Mouse (Mus musculus): ENCODE data around the gene Tfpi. TPM values are rescaled to one million over a fixed set of nuclear protein-coding genes. Genes with fewer than 3 reads are reported as not detected.

Gene Tfpi
- total RNA-seq (2014; rRNA removed), result 10.0 and 10.4 TPM in 2 replicates
- polyA plus RNA-seq (2015; fragmentation: Nextera tagmentation; extraction: Ambion mirVana), result 13.2 and 13.3 TPM in 2 replicates

GRCm38 (mm10) chr2:84476577-84476976 is at the start of gene Tfpi:
Tfpi (minus strand) TSS chr2:84476775.
- H3K4me3 ChIP-seq (ENCODE audit: low read depth, low read length), result peak within 1 kb of the TSS; percentile 18
- no peak for TF ChIP-seq CTCF (IDR thresholded peaks at IDR 0.05)
- 61% methylated on average over 4 of the region's 4 CpGs for WGBS

GRCm38 (mm10) chr2:84526221-84526620 is 49.6 kb upstream of the Tfpi start:
- Histone ChIP-seq H3K4me2 (ENCODE audit: low read depth, low read length, poor library complexity, severe bottlenecking) (no peak overlapping the region), H3K36me3 (ENCODE audit: insufficient read depth, low read length) (no peaks in the 10 kb centered on the region), H3K27me3 (ENCODE audit: insufficient read depth, low read length) (no peaks in the 10 kb centered on the region), H3K4me3 (ENCODE audit: low read depth, low read length) (no peak overlapping the region), H3K9ac (replicated peaks; ENCODE audit: low read length, poor library complexity, severe bottlenecking) (no peak overlapping the region), H3K4me1 (ENCODE audit: insufficient read depth, low read length) (no peaks in the 10 kb centered on the region), H3K27ac (ENCODE audit: low read depth, low read length) (no peak overlapping the region), H3K9me3 (ENCODE audit: low read length) (no peaks in the 10 kb centered on the region)
- TF ChIP-seq CTCF (IDR thresholded peaks at IDR 0.05), result no peak
- DNase-seq (ENCODE audit: low spot score) (no peak), ATAC-seq (ENCODE audit: low FRiP score) (no peak)
- WGBS, result 85% methylated on average over 7 of the region's 7 CpGs

More at GRCm38 (mm10) chr2:84476577-84476976, at the start of gene Tfpi:
- Histone ChIP-seq H3K27ac (ENCODE audit: low read depth, low read length) (no peak within 1 kb of the TSS), H3K36me3 (ENCODE audit: insufficient read depth, low read length) (no peaks in the 10 kb centered on the region), H3K4me1 (ENCODE audit: insufficient read depth, low read length) (no peaks in the 10 kb centered on the region), H3K9me3 (ENCODE audit: low read length) (no peaks in the 10 kb centered on the region), H3K9ac (replicated peaks; ENCODE audit: low read length, poor library complexity, severe bottlenecking) (no peak within 1 kb of the TSS), H3K27me3 (ENCODE audit: insufficient read depth, low read length) (no peaks in the 10 kb centered on the region), H3K4me2 (ENCODE audit: low read depth, low read length, poor library complexity, severe bottlenecking) (peak within 1 kb of the TSS; percentile 15; the same call in 1 of the 2 replicates)
- ATAC-seq (ENCODE audit: low FRiP score) (no peak), DNase-seq (ENCODE audit: low spot score) (peak; percentile 12)

- 72% methylated on average over 6 of the region's 6 CpGs for WGBS
- no peaks in the 10 kb centered on the region for H3K4me1 ChIP-seq (ENCODE audit: insufficient read depth, low read length)
- H3K27ac ChIP-seq (ENCODE audit: low read depth, low read length), result no peak overlapping the region
- H3K27me3 ChIP-seq (ENCODE audit: insufficient read depth, low read length), result no peaks in the 10 kb centered on the region
- no peak overlapping the region for H3K4me2 ChIP-seq (ENCODE audit: low read depth, low read length, poor library complexity, severe bottlenecking)
- ATAC-seq (ENCODE audit: low FRiP score) (no peak), DNase-seq (ENCODE audit: low spot score) (no peak)
- TF ChIP-seq CTCF (IDR thresholded peaks at IDR 0.05), result no peak
- no peak overlapping the region for H3K9ac ChIP-seq (replicated peaks; ENCODE audit: low read length, poor library complexity, severe bottlenecking)
- H3K9me3 ChIP-seq (ENCODE audit: low read length), result no peaks in the 10 kb centered on the region
- no peaks in the 10 kb centered on the region for H3K36me3 ChIP-seq (ENCODE audit: insufficient read depth, low read length)
- H3K4me3 ChIP-seq (ENCODE audit: low read depth, low read length), result no peak overlapping the region
Observed at GRCm38 (mm10) chr2:84525806-84526205, 49.2 kb upstream of the Tfpi start.

DNA sequence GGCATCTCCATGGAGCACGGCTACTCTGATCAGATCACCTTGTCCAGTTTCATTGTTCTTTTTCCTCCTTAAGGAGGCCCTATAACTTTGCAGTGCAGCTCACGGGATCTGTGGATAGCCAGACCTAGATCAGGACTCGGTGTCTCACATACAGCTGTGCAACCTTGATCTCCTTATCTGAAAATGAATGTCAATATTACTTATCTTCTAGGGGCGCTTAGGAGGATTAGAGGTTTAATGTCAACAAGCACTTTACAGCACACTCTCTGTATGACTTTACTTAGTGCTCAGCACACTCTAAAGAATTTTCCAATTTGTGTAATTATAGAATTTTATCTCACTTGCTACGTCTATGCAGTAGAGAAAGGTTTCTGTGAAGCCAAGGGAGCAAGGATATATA is 48.5 kb upstream of the Tfpi start:
- H3K9me3 ChIP-seq (ENCODE audit: low read length), result no peaks in the 10 kb centered on the region
- ATAC-seq (ENCODE audit: low FRiP score) (no peak), DNase-seq (ENCODE audit: low spot score) (no peak)
- H3K27ac ChIP-seq (ENCODE audit: low read depth, low read length), result no peak overlapping the region
- H3K36me3 ChIP-seq (ENCODE audit: insufficient read depth, low read length), result no peaks in the 10 kb centered on the region
- H3K4me2 ChIP-seq (ENCODE audit: low read depth, low read length, poor library complexity, severe bottlenecking), result no peak overlapping the region
- no peaks in the 10 kb centered on the region for H3K4me1 ChIP-seq (ENCODE audit: insufficient read depth, low read length)
- no peak overlapping the region for H3K9ac ChIP-seq (replicated peaks; ENCODE audit: low read length, poor library complexity, severe bottlenecking)
- H3K27me3 ChIP-seq (ENCODE audit: insufficient read depth, low read length), result no peaks in the 10 kb centered on the region
- WGBS, result 83% methylated on average over 5 of the region's 5 CpGs
- no peak for TF ChIP-seq CTCF (IDR thresholded peaks at IDR 0.05)
- no peak overlapping the region for H3K4me3 ChIP-seq (ENCODE audit: low read depth, low read length)

DNA sequence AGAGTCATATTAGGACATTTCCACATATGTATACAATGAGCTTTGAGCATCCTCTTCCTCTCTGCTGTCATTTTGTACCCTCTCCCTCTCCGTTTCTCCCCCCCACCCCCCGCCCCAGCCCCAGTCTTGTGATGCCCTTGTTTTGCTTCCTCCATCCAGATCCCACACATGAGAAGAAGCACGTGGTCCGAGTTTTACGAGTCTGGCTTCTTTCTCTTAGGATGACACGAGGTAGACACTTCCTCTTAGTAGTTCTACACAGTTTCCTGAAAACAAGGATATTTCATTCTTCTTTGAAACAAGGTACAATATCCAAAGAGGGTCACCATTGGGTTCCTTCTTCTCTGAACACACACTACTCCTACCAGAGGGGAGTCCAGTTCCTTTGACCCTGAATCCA is 47.4 kb upstream of the Tfpi start:
- no peaks in the 10 kb centered on the region for H3K27me3 ChIP-seq (ENCODE audit: insufficient read depth, low read length)
- H3K4me1 ChIP-seq (ENCODE audit: insufficient read depth, low read length), result no peaks in the 10 kb centered on the region
- no peak for DNase-seq (ENCODE audit: low spot score)
- no peak for TF ChIP-seq CTCF (IDR thresholded peaks at IDR 0.05)
- no peak overlapping the region for H3K4me3 ChIP-seq (ENCODE audit: low read depth, low read length)
- H3K4me2 ChIP-seq (ENCODE audit: low read depth, low read length, poor library complexity, severe bottlenecking), result no peak overlapping the region
- H3K9me3 ChIP-seq (ENCODE audit: low read length), result no peaks in the 10 kb centered on the region
- H3K27ac ChIP-seq (ENCODE audit: low read depth, low read length), result no peak overlapping the region
- WGBS, result 79% methylated on average over 6 of the region's 6 CpGs
- no peak for ATAC-seq (ENCODE audit: low FRiP score)
- no peak overlapping the region for H3K9ac ChIP-seq (replicated peaks; ENCODE audit: low read length, poor library complexity, severe bottlenecking)
- no peaks in the 10 kb centered on the region for H3K36me3 ChIP-seq (ENCODE audit: insufficient read depth, low read length)

DNA sequence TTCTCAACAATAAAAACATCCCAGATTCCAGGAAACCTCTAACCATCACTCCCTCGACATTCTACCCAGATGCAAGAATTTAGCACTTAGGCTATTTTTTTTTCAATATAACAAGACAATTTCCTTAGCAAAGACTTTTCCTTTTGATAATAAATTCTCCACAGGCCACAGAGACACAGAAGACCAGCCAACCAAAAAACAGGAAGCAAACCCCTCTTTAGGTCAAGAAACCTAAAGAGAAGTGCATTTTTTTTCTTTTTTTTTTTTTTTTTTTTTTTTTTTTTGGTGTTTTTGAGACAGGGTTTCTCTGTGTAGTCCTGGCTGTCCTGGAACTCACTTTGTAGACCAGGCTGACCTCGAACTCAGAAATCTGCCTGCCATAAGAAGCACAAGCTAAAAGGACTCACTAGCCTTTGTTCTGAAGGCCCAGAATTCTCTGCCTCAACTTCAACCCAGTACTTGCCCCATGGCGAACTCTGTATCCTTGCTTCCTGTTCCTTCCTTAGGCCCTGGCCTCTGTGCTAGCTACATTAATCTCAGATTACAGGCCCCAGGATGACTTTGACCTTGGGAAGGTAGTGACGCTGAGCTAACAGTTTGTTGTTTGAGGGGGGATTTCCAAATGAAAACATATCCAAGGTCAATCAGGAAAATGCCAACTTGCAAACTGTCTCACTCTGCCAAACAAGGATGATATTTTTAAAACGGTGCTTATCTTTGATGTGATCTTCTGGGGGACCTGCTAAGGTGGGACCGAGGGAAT is 46.7 kb upstream of the Tfpi start:
- Histone ChIP-seq H3K4me1 (ENCODE audit: insufficient read depth, low read length) (no peaks in the 10 kb centered on the region), H3K9ac (replicated peaks; ENCODE audit: low read length, poor library complexity, severe bottlenecking) (no peak overlapping the region), H3K27ac (ENCODE audit: low read depth, low read length) (no peak overlapping the region), H3K4me2 (ENCODE audit: low read depth, low read length, poor library complexity, severe bottlenecking) (no peak overlapping the region), H3K4me3 (ENCODE audit: low read depth, low read length) (no peak overlapping the region), H3K9me3 (ENCODE audit: low read length) (no peaks in the 10 kb centered on the region), H3K27me3 (ENCODE audit: insufficient read depth, low read length) (no peaks in the 10 kb centered on the region), H3K36me3 (ENCODE audit: insufficient read depth, low read length) (no peaks in the 10 kb centered on the region)
- ATAC-seq (ENCODE audit: low FRiP score) (no peak), DNase-seq (ENCODE audit: low spot score) (no peak)
- no peak for TF ChIP-seq CTCF (IDR thresholded peaks at IDR 0.05)
- WGBS, result 81% methylated on average over 6 of the region's 6 CpGs
